Mouse (Mus musculus) brain, embryonic 18.5 days (tissue): ENCODE data around the gene Fbf1.
"Not testable (repeated sequence)": the region's sequence is repeated elsewhere in the genome, so short reads cannot be mapped to it uniquely, and the experiment has no call there.

Source experiments
- DNase-seq: peaks from one replicate; pipeline ENCODE4 v3.0.0-alpha.2; 2012; ENCODE audit warnings: low read depth, low spot score

The Fbf1 gene

DNA sequence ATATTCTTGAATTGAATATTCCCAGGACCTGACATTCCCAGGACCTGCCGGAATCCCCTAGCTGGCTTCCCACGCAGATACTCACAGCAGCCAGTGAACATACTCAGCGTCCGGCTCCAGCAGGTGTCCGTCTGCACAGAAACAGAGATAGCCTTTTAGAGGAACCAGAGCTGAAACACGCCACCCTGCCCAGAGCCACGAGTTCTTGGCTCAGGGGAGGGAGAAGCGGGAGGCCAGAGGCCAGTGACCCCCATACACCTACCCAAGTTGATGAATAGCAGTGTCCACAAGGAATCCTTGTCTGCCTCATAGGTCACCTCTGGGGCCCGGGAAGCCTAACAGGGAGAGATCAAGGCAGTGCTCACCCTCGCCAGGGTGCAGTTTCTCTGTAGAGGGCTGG lies 33.8 kb downstream of the Fbf1 start:
- no peak for DNase-seq

DNA sequence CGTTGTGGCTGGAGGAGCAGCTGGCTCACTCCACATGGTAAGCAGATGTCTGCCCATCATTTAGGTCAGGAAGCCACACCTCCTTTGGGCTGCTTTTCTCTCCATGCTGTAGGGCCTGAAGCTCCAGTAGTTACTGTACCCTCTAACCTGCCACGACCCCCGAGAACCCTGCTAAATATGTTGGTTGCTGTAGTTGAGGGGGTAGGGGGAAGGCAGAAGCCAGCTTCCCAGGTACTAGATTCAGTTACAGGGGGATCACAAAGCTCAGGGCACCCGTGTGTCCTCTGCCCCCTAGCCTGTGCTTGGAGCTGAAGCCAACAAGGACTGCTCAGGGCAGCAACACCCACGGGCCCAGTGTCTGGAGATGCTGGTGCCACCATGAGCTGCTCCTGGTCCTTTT lies 34.5 kb downstream of the Fbf1 start:
- DNase-seq, result no peak

DNA sequence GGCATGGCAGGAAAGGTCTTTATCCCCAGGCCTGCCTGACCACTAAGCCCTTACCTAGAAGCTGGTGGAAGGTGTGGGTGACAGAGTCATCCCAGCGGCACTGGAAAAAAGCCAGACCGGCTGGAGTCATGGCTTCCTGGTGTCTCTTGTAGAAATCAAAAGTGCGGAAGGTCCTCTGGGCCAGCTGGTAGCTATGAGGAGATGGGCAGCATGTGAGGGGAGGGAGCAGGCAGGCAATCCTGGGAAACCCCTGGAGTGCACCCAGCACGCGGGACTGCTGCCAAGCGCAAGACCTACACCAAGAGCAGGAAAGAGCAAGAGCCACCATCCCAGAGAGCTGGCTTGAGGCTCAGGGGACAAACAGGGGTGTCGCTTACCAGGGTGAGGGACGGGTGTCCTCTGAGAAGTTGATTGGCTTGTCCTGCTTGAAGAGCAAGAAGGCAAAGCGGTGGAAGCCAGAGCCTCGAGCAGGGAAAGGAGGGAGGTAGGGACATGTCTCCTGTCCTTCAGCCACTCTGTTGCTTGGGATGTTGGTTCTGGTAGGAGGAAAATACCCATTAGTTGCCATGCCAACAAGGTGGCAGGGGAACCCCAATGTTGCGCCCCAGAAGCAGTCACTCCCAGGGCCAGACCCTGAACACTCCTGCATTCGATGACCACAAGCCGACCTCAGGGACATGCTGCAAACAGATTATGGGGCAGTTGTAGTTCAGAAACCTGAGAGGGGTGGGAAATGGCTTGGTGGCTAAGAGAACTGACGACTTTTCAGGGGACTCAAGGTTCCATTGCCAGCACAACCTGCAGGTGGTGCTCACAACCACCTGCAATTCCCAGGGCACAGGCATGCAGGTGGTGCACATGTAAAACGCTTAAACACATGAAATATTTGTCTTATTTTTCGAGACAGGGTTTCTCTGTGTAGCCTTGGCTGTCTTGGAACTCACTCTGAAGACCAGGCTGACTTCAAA lies 35.3 kb downstream of the Fbf1 start:
- DNase-seq, result no peak

DNA sequence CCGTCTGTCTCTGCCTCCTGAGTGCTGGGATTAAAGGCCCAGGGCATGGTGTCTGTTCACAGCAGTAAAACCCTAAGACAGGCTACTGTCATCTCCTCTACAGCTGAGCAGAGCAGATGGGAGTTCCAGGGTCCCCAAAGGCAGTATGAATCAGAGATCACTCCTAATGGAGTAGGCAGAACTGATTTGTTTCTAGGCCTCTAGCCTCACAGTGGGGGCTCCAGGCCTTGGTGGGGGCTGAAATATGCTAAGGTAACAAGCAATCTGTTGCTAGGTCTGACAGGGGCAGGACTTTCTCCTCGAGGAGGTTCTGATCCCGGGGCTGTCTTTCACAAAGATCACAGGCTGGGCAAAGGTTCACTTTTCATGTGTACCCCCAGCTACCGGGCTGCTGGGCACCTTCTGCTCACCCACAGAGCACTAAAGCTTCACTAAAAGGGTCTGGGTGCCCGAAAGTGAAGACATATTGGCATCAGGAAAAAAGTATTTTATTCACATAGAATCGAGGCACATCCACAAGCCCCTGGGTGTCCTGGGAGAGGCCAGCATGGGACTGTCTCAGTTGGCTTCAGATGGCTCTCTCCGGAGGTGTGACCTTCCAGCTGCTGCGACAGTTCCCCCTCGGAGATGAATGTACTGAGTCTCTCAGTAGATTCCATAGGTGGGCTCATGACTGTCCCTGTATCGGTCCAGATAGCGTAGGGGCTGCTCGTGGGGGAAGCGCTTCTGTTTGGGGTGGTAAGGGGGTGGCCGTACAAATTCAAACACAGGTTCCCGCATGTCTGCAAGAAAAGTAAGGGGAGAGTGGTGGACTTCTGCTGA lies 36.4 kb downstream of the Fbf1 start:
- DNase-seq, result no peak

DNA sequence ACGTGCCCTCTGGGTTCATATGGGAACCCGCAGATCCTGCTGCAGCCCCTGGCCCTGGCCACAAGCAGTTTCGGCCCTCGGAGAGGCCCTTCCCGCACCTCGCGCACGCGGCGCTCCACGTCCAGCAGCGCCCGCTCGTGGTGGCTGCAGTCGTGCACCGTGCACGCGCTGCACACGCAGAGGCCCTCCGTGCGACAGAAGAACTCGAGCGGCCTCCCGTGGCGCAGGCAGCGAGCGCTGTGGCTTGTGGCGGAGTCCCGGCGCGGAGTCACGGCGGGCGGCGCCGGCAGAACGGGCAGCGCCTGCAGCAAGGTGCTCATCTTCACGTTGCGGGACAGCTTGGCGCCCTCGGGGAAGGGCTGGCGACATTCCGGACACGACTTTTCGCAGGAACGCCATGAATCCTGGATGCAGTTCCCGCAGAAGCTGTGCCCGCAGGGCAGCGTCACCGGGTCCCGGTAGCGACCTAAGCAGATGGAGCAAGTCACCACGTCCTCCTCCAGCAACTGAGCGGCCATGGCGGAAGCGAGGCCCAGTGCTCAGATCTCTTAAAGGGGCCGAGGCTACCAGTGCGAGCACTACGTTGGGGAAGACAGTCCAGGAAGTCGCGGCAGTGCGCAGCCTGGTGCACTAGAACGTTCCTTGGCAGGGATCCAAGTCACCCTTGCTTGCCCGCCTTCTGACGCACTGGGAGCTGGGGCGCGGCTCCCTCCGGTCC lies 37.3 kb downstream of the Fbf1 start, which contains the start of gene Trim65:
Gene Trim65, minus strand, starts transcription at position 641 of the 718 bp plus-strand sequence.
- DNase-seq, result peak; percentile 78

- DNase-seq, result no peak
Observed at GRCm38 (mm10) chr11:116129993-116130487, 37.9 kb downstream of the Fbf1 start.

DNA sequence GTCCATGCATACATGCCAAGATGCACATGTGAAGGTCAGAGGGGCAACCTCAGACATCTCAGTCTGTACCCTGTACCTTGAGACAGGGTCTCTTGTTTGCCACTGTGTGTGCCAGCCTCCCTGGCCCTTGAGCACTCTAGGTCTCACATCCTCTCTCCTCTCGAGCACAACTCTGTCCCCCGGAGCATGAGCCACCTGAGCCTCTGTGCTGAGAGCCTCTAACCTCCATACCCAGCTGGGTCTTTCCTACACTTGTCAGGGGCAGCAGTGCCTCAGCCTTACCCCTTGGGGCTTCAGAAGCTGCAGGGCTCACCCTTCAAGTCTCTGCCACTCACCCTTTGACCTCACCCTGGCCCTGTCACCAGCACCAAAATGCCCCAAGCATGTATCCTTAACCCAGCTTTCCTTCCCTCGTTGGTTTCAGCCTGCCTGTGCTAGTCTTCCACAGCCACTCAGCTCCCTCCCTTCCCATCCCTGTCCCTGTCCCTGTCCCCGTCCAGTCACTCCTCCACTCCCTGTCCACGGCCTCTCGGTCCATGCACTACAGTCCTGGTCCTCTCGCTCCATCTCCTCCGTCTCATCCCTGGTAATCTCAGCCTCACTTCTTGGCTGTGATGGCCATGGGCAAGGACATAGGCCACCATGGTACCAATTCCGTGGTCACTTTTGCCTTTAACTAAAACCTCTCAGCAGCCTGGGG lies 38.7 kb downstream of the Fbf1 start:
- DNase-seq, result no peak

- DNase-seq, result no peak
Observed at GRCm38 (mm10) chr11:116127986-116128385, 40.0 kb downstream of the Fbf1 start.

- DNase-seq, result no peak
Observed at GRCm38 (mm10) chr11:116127156-116127980, 40.6 kb downstream of the Fbf1 start, which contains the start of gene Trim47. TSS of gene Trim47 (minus strand) at chr11:116127210.

- DNase-seq, result no peak
Observed at GRCm38 (mm10) chr11:116126261-116126660, 41.7 kb downstream of the Fbf1 start.

DNA sequence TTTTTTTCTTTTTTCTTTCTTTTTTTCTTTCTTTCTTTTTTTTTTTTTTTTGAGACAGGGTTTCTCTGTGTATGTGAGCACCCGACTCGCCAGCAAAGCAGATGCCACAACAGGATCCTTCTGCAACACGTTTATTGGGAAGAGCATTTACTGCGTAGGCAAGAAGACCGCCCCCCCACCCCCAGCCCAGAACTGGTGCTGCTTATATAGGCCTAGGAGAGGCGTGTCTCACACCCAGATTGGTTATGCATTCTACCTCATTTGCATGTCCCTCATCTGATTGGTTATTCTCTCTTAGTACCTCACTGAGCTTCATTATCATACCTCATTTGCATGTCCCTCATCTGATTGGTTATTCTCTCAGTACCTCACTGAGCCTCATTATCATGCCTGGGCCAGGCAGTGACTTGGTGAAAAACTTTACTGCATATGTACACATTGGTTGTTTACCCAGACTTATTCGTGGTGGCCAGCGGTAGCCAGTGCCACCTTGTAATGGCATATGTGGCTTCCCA lies 46.2 kb downstream of the Fbf1 start:
- DNase-seq, result not testable (repeated sequence)

DNA sequence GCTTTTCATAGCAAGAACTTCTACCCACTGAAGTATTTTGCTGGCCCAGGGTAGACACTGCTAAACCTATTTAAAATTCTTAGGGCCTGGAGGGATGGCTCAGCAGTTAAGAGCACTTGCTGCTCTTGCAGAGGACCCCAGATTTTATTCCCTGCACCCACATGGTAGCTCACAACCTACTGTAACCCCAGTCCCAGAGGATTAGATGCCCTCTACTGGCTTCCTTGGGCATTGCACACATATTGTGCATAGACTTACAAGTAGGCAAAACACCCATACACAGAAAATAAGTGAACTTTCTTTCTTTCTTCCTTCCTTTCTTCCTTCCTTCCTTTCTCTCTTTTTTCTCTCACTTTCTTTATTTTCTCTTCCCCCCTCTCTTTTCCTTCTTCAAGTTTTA lies 50.1 kb downstream of the Fbf1 start:
- DNase-seq, result no peak

- DNase-seq, result no peak
Observed at GRCm38 (mm10) chr11:116117241-116117640, 50.7 kb downstream of the Fbf1 start.

GRCm38 (mm10) chr11:116111611-116112203 lies 56.3 kb downstream of the Fbf1 start:
- DNase-seq, result no peak

GRCm38 (mm10) chr11:116111067-116111466 lies 56.9 kb downstream of the Fbf1 start:
- no peak for DNase-seq

DNA sequence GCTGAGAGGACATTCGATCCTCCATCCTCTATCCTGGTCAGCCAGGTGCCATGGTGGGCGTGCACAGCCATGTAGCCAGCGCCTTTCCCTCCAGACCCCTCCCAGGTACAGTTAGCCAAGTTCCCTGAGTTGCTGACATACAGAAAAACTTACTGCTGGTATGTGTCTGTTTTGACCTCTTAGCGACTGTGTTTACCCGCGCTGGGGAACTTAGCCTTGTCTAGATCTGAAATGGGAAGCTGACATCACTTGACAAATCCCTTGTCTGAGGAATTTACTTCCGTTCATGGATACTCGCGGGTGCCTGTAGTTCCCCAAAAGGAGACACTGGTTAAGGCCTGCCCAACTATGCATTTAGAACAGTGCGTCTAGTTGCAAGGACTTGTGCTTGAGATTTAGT lies 57.4 kb downstream of the Fbf1 start:
- no peak for DNase-seq

GRCm38 (mm10) chr11:116110131-116110530 lies 57.8 kb downstream of the Fbf1 start:
- no peak for DNase-seq

DNA sequence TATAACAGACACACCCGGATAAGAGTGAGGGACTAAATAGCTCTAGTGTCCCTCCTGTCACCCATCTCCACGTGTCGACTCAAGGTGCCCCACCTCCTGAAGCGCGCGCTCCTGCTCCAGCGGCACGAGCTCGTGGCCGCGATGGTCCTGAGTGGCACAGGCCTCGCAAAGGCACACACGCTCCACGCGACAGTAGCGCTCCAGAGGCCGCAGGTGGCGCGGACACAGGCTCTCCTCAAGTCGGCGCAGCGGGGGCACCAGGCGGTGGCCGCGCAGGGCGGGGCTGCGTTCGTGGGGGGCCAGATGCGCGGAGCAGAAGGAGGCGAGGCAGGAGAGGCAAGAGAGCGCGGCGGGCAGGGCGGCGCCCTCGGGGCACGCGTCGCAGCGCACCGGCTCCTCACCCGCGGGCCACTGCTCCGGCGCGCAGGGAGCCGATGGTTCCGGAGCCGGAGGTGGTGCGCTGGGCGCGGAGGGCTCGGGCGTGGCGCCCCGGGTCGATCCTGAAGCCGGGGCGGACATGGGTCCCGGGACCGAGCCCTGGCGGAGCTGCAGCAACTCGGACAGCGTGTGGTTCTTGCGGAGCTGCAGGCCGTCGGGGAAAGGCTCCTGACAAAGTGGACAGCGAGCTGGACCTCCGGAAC lies 58.4 kb downstream of the Fbf1 start:
- no peak for DNase-seq
